Mouse (Mus musculus) frontal cortex, postnatal 10 days (tissue): ENCODE results near the gene Fam166a.
"Not testable (repeated sequence)": the region's sequence is repeated elsewhere in the genome, so short reads cannot be mapped to it uniquely, and the experiment has no call there.

Experiments
- DNase-seq, 2 experiments: peaks; one replicate each; pipeline ENCODE4 v3.0.0; 2022; ENCODE audit warnings: low spot score in 2 of 2, mixed read lengths in 1 of 2

Gene Fam166a

GRCm38 (mm10) chr2:25241438-25241775 lies 22.9 kb downstream of the Fam166a start:
- no peak for DNase-seq

DNA sequence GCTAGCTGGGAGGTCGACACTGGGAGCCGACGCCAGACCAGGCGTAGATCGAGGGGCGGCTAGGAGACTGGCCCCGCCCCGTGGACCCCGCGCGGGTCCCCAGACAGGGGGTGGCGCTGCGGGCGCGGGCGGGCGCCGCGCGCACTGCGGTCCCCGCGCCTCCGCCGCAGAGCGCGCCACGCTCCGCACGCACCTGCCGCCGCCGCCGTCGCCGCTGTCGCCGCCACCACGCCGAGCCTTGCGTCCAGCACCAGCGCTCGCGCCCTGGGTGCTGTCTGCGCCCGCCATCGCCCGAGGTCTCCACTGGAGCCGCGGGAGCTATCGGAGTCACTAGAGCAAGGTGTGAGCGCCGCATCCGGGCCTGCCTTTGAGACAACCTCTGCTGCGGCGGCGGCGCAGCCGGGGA lies 23.6 kb downstream of the Fam166a start, which contains the start of the genes Rnf208 and Cysrt1:
Gene Rnf208 (plus strand): TSS at position 155 of the 406 bp plus-strand sequence.
Gene Cysrt1 (minus strand): TSS at position 352 of the 406 bp plus-strand sequence.
- DNase-seq: peak in 1 of 2 experiments; percentile 49

GRCm38 (mm10) chr2:25243342-25243741 lies 24.8 kb downstream of the Fam166a start:
- DNase-seq: no peak

DNA sequence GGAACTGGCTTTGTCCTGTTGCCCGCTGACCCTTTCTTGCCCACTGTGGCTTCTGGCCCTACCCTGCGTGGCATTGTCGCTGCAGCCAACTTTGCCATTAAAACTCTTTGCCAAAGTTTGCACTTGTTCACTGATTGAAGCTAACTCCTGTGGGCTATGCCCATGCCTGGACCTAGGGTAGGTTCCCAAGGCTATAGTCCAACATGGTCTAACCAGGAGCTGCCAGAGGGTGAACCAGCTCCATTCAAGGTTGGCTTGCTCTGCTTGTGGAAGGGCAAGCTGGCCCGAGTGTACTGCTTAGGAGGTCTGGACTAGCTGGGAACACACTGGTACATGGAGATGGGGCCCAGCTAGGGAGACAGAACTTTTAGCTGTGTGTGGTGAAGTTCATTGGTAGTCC lies 25.6 kb downstream of the Fam166a start:
- DNase-seq: no peak

GRCm38 (mm10) chr2:25246183-25247072 lies 27.9 kb downstream of the Fam166a start, which contains the start of gene AL732309.1:
Gene AL732309.1 (minus strand): TSS chr2:25246863.
- no peak for DNase-seq

- no peak for DNase-seq
These were observed 33.8 kb downstream of the Fam166a start for GRCm38 (mm10) chr2:25252331-25252730.

DNA sequence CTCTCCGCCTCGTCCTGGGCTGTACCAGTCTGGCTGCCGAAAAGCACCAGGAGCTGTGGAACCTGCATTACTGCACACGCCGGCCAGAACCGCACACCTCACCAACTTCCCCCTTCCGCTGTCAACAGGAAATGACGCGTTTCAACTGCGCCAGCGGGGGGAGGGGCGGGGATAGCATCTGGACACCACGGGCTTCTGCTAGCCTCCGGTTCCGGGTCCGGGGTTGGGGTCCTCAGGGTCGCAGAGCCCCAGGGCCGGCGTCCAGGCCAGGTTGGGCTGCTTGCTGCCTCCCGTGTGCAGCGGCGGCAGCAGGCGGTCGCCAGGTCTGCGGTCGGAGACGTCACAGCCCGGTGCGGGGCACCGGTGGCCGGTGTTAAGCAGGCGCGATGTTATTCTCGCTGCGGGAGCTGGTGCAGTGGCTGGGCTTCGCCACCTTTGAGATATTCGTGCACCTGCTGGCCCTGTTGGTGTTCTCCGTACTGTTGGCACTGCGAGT lies 36.8 kb downstream of the Fam166a start, which contains the start of gene Tmem203:
Gene Tmem203 (plus strand): TSS at position 156 of the 496 bp plus-strand sequence.
- DNase-seq: peak; percentile 77 to 83

- DNase-seq: not testable (repeated sequence)
These were observed 38.0 kb downstream of the Fam166a start for GRCm38 (mm10) chr2:25256443-25257109.

GRCm38 (mm10) chr2:25257250-25257649 lies 38.7 kb downstream of the Fam166a start:
- DNase-seq: not testable (repeated sequence)

DNA sequence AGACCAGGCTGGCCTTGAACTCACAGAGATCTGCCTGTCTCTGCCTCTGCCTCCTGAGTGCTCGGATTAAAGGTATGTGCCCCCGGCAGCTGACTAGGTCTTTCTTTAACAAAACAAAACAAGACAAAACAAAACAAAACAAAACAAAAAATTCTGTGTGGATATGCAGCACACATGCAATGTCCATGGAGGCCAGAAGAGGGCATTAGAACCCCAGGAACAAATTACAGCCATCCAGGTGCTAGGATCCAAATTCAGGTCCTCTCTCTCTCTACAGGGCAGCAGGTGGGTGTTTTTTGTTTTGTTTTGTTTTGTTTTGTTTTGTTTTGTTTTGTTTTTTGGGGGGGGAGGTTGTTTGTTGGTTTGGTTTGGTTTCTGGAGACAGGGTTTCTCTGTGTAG lies 40.3 kb downstream of the Fam166a start:
- no peak for DNase-seq

- DNase-seq: peak in 1 of 2 experiments; percentile 8
These were observed 43.3 kb downstream of the Fam166a start for GRCm38 (mm10) chr2:25261870-25262269.

DNA sequence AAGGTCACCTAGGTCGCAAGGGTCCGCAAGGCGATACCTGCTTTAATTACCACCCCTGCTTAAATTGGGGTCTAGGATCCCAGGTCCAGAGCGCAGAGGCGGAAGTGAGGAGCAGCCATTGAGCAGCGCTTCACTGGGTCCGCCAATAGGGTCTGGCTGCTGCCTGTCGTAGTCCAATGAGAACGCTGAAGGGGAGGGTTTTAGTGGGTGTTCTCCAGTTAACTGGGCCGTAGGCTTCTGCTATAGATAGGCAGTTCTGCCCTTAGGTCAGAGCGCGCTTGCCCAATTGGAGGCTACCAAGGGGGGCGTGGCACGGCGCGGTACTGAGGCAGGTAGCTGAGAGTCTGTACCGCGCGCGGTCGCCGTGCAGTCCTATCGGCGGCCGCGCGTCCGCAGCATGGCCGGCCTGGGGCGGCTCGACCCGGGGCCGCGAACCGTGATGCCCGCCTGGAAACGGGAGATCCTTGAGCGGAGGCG lies 43.8 kb downstream of the Fam166a start, which contains the start of gene Tprn:
Gene Tprn (plus strand): TSS at position 328 of the 477 bp plus-strand sequence.
- peak; percentile 91 to 95 for DNase-seq

DNA sequence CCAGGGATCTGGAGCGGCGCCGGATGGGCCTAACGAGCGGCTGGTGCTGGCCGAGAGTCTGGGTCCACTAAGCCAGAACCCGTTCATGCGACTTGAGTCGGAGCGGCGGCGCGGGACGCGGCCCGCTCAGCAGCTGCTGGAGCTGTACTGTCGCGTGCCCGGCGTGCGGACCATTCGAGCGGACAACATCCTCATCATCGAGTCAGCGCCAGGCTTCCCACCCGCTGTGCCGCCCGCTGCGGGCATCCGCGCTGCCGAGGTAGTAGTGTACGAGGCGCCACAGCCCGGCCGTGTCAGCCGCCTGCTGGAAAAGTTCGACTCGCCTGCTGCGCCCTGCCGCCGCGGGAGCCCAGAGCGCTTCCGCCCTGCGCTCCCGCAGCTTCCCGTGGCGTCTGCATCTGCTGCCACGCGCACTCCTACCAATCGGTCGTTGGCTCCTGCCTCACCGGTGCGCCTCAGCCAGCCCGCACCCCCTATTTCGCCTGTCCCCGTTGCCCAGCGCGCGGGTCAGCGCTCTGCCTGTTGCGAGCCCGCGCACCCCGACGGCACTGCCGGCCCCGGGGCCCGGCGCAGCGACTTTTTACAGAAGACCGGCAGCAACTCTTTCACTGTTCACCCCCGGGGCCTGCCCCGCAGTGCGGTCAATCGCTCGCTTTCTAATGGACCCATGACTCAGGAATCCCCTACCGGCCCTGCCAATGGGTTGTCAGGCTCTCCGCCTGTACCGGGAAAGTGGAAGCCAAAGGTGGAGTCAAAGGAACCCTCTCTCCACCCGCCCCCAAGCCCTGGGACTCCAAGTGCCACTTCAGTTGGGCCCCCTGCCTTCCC lies 44.5 kb downstream of the Fam166a start:
- peak in 1 of 2 experiments; percentile 22 for DNase-seq

DNA sequence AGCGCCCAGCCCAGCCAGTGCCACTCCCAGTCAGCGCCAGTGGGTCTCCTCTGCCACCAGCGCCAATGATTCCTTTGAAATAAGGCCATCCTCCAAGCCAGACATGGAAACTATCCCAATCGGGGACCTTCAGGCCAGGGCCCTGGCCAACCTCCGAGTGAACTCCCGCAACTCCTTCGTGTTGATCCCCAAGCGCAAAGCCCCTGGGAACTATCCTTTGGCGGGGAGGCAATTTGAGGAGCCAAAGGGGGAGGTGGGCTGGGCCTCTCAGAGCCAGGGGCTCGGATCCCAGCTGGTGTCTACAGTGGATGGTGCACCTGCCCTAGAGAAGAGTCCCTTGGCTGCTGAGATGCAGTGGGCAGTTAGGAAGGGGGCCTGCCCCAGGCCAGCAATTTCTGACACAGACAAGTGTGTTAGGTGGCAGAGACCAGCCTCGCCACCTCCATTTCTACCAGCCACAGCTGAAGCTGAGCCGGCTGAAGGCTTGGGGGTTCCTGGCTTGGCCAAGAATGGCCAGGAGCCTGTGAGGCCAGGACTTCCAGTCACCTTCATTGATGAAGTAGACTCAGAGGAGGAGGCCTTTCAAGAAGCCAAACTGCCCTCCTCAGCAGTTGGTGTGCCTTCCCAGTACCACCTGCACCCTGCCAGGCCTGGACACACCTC lies 45.2 kb downstream of the Fam166a start:
- DNase-seq: peak in 1 of 2 experiments; percentile 10

DNA sequence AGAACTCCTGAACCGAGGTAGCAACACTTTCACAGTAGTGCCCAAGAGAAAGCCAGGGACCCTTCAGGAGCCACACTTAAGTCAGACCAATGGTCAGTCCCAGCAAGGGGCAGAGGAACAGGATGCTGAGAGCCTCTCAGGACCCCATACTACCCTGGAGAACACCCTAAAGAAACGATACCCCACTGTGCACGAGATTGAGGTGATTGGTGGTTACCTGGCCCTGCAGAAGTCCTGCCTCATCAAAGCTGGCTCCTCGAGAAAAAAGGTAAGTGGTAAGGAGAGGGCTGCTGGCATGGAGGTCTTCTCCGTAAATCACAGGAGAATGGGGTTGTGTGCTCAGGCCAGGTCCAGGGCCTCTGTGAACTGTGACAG lies 45.7 kb downstream of the Fam166a start:
- no peak for DNase-seq

GRCm38 (mm10) chr2:25264851-25265250 lies 46.3 kb downstream of the Fam166a start:
- peak in 1 of 2 experiments; percentile 9 for DNase-seq

DNA sequence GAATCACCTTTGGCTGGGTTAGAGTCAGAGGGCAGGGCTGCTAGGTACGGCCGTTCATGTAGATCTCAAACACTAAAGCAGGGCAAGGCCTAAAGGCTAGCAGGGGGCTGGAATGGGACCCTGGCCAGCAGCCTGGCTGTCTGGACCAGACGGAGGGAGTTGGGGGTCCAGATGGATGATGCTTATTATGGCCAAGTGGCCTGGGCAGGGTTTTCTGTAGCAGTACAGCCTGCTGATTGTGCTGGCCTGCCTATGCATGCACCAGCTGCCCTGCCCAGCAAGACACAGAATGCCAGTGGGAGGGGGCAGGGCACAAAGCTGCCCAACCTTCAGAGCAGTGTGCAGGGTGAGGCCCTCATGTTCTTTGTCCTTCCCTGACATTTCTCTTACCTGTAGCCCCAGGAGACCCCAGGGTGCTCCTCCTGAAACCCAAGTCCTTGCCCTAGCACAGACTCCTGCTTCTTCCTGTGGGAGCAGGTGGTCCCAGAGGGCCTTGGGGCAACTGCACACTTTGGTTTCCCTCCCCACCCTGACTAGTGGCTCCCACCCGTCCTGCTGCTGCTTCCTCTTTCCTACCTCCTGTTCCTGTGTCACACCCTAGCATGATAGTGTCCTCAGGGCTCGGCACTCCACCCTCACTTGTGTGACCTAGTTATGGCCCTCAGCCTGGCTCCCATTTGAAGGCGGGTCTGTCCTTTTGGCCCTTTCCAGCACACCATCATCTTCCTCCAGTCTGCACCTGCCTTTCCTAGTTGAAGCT lies 47.5 kb downstream of the Fam166a start:
- DNase-seq: peak in 1 of 2 experiments; percentile 17

DNA sequence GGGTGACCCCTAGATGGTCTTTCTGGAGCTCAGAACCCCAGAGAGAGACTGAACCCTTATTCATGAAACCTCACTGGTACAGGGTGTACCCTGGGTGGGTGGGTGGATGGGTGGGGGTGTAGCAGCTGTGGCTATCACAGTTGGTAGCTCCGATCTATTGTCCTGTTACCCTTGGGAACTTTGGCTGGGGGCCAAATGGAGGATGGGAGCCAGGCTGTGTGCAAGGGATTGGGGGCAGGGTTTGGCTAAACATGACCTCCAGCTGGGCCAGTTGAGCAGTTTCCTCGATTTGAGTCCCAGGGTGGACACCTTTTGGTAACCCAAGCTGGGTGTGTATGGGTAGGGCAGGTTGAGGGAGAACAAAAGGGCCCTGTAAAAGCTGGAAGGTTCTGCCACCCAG lies 48.2 kb downstream of the Fam166a start:
- DNase-seq: peak in 1 of 2 experiments; percentile 31

DNA sequence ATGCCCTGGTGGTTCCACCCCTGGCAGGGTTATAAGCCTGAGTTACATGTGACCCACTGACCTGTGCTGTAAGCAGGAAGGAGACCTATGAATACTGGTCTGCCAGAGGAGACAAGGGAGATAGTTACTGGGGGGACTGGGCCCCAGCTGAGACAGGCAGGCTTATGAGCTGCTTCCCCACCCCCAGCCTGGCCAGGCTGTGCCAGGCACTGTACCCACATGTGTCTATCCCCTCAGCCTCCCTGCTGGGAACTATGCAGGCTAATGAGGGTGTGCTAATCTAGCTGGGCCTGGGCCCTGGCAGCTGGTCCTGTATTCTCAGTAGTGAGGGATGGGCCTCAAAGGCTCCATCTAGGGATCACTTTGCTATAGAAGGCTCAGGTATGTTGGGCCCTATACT lies 48.7 kb downstream of the Fam166a start:
- no peak for DNase-seq

DNA sequence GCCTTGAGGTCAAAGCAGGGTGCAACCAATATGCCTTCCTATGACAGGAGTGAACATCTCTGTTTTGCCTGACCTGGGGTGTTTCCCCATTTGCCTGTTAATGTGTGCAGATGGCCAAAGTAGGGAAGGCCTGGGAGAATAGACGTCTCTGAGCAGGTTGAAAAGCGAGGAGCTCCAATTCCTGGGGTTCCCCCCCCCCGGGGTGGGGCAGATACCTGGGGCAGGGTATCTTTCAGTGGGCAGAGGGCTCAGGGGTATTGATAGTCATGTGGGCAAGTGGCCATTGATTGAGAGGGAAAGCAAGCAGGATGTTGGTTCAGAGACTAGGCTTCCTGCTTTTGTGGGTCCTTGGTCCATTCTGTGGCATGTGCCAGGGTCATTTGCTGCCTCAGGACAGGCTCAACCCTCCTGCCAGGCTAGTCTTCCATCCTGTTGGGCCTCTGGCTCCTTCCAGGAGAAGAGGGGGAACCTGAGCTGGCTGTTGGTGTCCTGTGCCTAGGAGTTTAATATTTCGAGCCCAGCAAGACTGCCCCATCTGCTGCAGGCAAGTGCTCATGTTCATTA lies 49.3 kb downstream of the Fam166a start:
- DNase-seq: no peak
